Mouse (Mus musculus) kidney, postnatal 0 days (tissue): Measurements from ENCODE around the gene Zcchc24. TPM values are rescaled to one million over a fixed set of nuclear protein-coding genes. Genes with fewer than 3 reads are reported as not detected.

Experiments used
- ATAC-seq: fragments of 200-750 bp; cut with Nextera tagmentation; replicated peaks from 2 replicates; pipeline ENCODE4 v1.8.0; 2017; ENCODE audit warnings: low read depth, moderate number of reproducible peaks, moderate TSS enrichment, moderate library complexity; ENCODE audit not compliant: low FRiP score
- DNase-seq: peaks from one replicate; pipeline ENCODE4 v3.0.0-alpha.2; 2016; ENCODE audit warnings: low spot score
- H3K27ac ChIP-seq: fragments of 300-500 bp; sonication (generic); 2 replicates; pipeline ENCODE4 v1.5.1; 2014; ENCODE audit warnings: mild to moderate bottlenecking
- H3K27me3 ChIP-seq: fragments of 300-500 bp; sonication (generic); 2 replicates; pipeline ENCODE4 v1.6.1; 2014; ENCODE audit warnings: low read length, mixed read lengths; ENCODE audit not compliant: insufficient read depth
- H3K36me3 ChIP-seq: fragments of 300-500 bp; sonication (generic); 2 replicates; pipeline ENCODE4 v1.6.1; 2014; ENCODE audit warnings: low read length, mixed read lengths; ENCODE audit not compliant: insufficient read depth
- H3K4me1 ChIP-seq: fragments of 300-500 bp; sonication (generic); replicated peaks from 2 replicates; pipeline ENCODE4 v1.6.1; 2014; ENCODE audit warnings: antibody characterized with exemption, low read length, mixed read lengths; ENCODE audit not compliant: insufficient read depth
- H3K4me2 ChIP-seq: fragments of 300-500 bp; sonication (generic); 2 replicates; pipeline ENCODE4 v1.6.1; 2014; ENCODE audit warnings: mild to moderate bottlenecking, low read length, moderate library complexity, mixed read lengths
- H3K4me3 ChIP-seq: fragments of 300-500 bp; sonication (generic); replicated peaks from 2 replicates; pipeline ENCODE4 v1.5.1; 2014; ENCODE audit warnings: low read depth, low read length
- H3K9ac ChIP-seq: fragments of 300-500 bp; sonication (generic); 2 replicates; pipeline ENCODE4 v1.6.1; 2014; ENCODE audit warnings: low read depth, low read length
- H3K9me3 ChIP-seq: fragments of 300-500 bp; sonication (generic); replicated peaks from 2 replicates; pipeline ENCODE4 v1.6.1; 2016; ENCODE audit warnings: low read length, inconsistent platforms, mixed read lengths
- CTCF ChIP-seq: IDR thresholded peaks from 2 replicates; pipeline ENCODE4 v1.5.1; 2016; ENCODE audit warnings: antibody characterized with exemption, low read depth, mild to moderate bottlenecking, moderate library complexity
- WGBS: fragments of 180-500 bp; shearing (Covaris S2); extraction: QIAGEN DNeasy Blood & Tissue Kit; methylation state at CpG from one replicate; pipeline ENCODE4 v1.1.7; 2014; 5-methylcytosine and 5-hydroxymethylcytosine counted together
- polyA plus RNA-seq: library from polyadenylated mRNA; unstranded; fragments of >200 nt; fragmentation: Nextera tagmentation; extraction: Ambion mirVana; gene quantifications from 2 replicates; pipeline ENCODE4 v1.2.1, GENCODE M21; 2015

Gene Zcchc24
- polyA plus RNA-seq, 1 experiment from 2014 or later, result 15.9 TPM

- Histone ChIP-seq H3K9ac (no peak overlapping the region), H3K27me3 (no peaks in the 10 kb centered on the region), H3K4me1 (peaks cover 5% of the 10 kb centered on the region), H3K9me3 (no peaks in the 10 kb centered on the region), H3K36me3 (no peaks in the 10 kb centered on the region), H3K27ac (no peak overlapping the region), H3K4me3 (no peak overlapping the region), H3K4me2 (no peak overlapping the region)
- ATAC-seq (no peak), DNase-seq (no peak)
- no peak for TF ChIP-seq CTCF
- WGBS, result 78% methylated on average over 5 of the region's 5 CpGs
These were observed 15.8 kb downstream of the Zcchc24 start for GRCm38 (mm10) chr14:25753021-25753420.

DNA sequence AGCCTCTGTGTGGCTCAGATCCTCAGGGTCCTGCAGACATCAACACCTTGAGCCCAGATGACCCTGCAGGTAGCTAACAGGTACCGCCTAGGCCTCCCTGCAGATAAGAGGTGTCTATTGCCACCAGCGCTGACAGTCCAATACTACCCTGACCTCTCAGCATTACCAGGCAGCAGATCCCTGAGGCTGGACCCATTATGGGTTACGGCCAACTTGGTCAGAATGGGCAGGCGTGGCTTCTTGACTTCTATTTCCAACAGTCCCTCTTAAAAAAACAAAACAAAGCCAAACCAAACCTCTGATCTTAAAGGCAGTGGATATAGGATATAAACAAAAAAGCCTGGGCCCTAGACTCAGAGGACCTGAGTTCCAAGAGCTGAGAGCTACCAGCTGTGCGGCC lies 17.8 kb downstream of the Zcchc24 start:
- H3K9me3 ChIP-seq, result no peaks in the 10 kb centered on the region
- H3K4me3 ChIP-seq, result no peak overlapping the region
- H3K4me1 ChIP-seq, result no peaks in the 10 kb centered on the region; the same call in 1 of the 2 replicates
- no peak for TF ChIP-seq CTCF
- H3K4me2 ChIP-seq, result no peak overlapping the region
- 89% methylated on average over 5 of the region's 5 CpGs for WGBS
- H3K27me3 ChIP-seq, result no peaks in the 10 kb centered on the region
- no peak overlapping the region for H3K27ac ChIP-seq
- H3K36me3 ChIP-seq, result no peaks in the 10 kb centered on the region
- no peak overlapping the region for H3K9ac ChIP-seq
- ATAC-seq (no peak), DNase-seq (no peak)

DNA sequence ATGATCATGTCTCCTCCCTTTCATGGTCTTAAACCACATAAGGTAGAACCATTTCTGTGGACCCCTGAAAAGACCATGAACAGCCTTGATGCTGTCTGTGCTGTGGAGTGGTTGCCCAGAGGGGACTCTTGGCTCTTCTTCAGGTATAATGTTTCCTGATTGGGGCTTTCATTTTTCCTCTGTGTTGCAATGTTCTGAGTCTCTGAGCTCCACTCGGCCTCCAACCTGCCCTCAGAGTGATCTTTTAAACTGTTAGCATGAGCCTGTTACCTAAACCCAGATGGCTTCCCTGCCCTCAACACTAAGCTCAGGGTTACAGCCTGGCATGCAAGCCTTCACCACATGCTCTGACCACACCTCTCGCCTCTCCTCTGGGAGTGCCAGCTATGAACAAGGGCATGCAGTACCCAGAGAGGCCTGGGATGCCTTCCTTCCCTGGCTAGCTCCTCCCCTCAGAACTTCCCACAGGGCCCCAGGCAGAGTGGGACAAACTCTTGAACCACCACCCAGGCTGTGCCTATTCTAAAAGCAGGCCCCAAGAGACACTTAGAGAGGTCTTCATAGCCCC lies 18.3 kb downstream of the Zcchc24 start:
- no peak for ATAC-seq
- Histone ChIP-seq H3K4me3 (no peak overlapping the region), H3K36me3 (no peaks in the 10 kb centered on the region), H3K9me3 (no peaks in the 10 kb centered on the region), H3K27ac (no peak overlapping the region), H3K4me1 (no peaks in the 10 kb centered on the region; the same call in 1 of the 2 replicates), H3K9ac (no peak overlapping the region), H3K27me3 (no peaks in the 10 kb centered on the region), H3K4me2 (no peak overlapping the region)
- DNase-seq, result no peak
- TF ChIP-seq CTCF, result no peak
- 76% methylated on average over 2 of the region's 2 CpGs for WGBS

DNA sequence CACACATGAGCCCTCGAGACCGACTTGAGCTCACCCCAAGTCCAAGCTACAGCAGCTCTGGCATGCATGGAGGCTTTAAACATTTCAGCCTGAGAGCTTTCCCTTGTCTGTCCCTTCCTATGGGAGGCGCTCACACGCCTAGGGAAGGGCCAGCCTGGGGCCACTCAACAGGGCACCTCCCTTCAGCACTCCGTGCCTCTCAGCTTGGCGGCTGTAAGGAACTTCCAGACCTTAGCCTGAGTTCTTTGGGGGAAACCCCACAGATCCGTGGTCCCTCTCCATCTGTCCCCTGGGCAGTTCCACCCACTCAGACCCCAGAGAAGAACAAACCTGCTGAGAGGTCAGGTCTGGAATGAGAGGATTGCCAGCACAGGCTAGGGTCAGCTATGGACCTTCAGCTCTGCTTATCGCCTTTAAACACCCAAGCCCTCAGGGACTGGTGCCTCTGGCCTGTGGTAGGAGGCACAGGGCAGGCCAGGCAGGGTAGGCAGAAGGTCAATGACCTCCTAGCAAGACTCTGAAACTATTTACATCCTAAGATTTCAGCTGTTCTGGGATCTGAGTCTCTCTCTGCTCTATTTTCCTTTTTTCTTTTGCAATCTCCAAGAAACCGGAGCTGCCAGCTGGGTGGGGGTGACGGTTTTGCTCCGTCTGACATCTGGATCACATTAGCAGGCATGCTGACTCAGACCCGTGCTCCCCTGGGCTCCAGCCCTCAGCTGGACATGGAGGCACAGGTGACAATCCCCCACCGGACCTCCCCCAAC lies 19.5 kb downstream of the Zcchc24 start:
- Histone ChIP-seq H3K9ac (no peak overlapping the region), H3K4me1 (no peaks in the 10 kb centered on the region; the same call in 1 of the 2 replicates), H3K36me3 (no peaks in the 10 kb centered on the region), H3K27ac (no peak overlapping the region), H3K4me2 (no peak overlapping the region), H3K27me3 (no peaks in the 10 kb centered on the region), H3K4me3 (no peak overlapping the region), H3K9me3 (no peaks in the 10 kb centered on the region)
- 35% methylated on average over 13 of the region's 13 CpGs for WGBS
- no peak for TF ChIP-seq CTCF
- DNase-seq, result no peak
- no peak for ATAC-seq

DNA sequence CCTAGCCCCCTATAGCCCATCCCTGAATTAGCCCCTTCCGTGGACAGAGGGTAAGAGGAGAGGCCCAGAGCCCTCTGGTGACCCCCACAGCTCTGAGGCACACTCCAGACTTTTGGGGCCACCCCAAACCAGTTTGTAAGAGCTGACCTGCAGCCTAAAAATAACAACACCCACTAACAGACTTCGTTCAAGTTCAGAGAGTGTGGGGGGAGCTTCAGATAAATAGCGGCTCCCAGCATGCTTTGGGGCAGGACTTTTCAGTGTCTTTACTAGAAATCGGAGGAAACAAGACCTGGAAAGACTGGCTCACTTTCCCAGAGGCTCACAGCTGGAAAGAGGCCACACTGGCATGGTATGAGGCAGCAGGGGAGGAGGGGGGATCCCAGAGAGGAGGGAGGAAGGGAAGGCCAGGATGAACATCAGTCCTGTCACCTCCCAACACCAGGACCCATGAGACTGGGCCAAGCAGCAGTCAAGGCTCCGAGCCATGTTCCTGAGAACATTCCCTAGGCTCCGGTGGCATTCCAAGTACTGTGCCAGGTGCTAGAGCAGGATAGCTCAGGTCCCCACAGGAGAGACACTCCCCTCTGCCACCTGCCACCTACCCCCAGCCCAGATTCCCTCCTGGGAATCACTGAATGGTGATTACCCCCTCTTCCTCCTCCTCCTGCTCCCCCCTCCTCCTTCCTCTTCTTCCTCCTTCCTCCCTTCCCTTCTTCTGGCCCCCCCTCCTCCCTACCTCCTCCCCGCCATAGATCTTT lies 20.7 kb downstream of the Zcchc24 start:
- no peaks in the 10 kb centered on the region for H3K36me3 ChIP-seq
- H3K9ac ChIP-seq, result no peak overlapping the region
- no peak overlapping the region for H3K4me2 ChIP-seq
- WGBS, result 64% methylated on average over 7 of the region's 7 CpGs
- no peak for DNase-seq
- no peak for ATAC-seq
- H3K4me3 ChIP-seq, result no peak overlapping the region
- no peak overlapping the region for H3K27ac ChIP-seq
- H3K4me1 ChIP-seq, result no peaks in the 10 kb centered on the region
- H3K27me3 ChIP-seq, result no peaks in the 10 kb centered on the region
- no peak for TF ChIP-seq CTCF
- no peaks in the 10 kb centered on the region for H3K9me3 ChIP-seq
